17 mouse cellular contexts compared by ENCODE assay signal in genomic region chr4:57678991-57679457, GRCm38 (mm10). TPM values are rescaled to one million over a fixed set of nuclear protein-coding genes. Genes with fewer than 3 reads are reported as not detected.
A peak's percentile ranks its signal among the peaks of the same experiment; 100 is the strongest.
DNase-seq lines count a peak whose midpoint lies in the region; ATAC-seq and TF ChIP-seq lines count a peak whose summit lies in the region.
"Had no signal": no experiment of that assay in that cellular context is flagged by ENCODE, and none has a peak within 500 bp of the region (broad histone marks: within the 10 kb centered on the region; RNA-seq: fewer than 3 reads in every experiment).

No protein-coding gene starts in this region.

- H3K4me2 ChIP-seq in liver, postnatal 0 days (ENCODE audit: low read depth, low read length), result no peak overlapping the region
- no peak overlapping the region for H3K4me2 ChIP-seq in lung, embryonic 14.5 days
- H3K4me2 ChIP-seq in forebrain, embryonic 16.5 days (ENCODE audit: low read length), result no peak overlapping the region
- H3K4me2 ChIP-seq: heart, embryonic 15.5 days; neural tube, embryonic 15.5 days had no signal

- H3K27me3 ChIP-seq in liver, adult 2 months (ENCODE audit: control insufficient read depth, insufficient read depth, low read length), result peaks cover 2% of the 10 kb centered on the region; the same call in 1 of the 2 replicates
- no peaks in the 10 kb centered on the region for H3K27me3 ChIP-seq in liver, postnatal 0 days (ENCODE audit: insufficient read depth, low read length)
- no peaks in the 10 kb centered on the region for H3K27me3 ChIP-seq in lung, embryonic 14.5 days (ENCODE audit: insufficient read depth, low read length)
- no peaks in the 10 kb centered on the region for H3K27me3 ChIP-seq in forebrain, embryonic 16.5 days (replicated peaks; ENCODE audit: control insufficient read depth, insufficient read depth, low read length)
- H3K27me3 ChIP-seq: heart, embryonic 15.5 days; neural tube, embryonic 15.5 days had no signal

- 69% methylated on average over 9 of the region's 9 CpGs for WGBS in liver, adult 2 months
- 79% methylated on average over 9 of the region's 9 CpGs for WGBS in liver, postnatal 0 days (ENCODE audit: insufficient replicate concordance)
- 62% methylated on average over 9 of the region's 9 CpGs for WGBS in lung, embryonic 14.5 days
- WGBS in forebrain, embryonic 16.5 days, result 90% methylated on average over 9 of the region's 9 CpGs

- ATAC-seq in liver, postnatal 0 days, result no peak
- no peak for ATAC-seq in lung, embryonic 14.5 days (ENCODE audit: insufficient read depth)
- ATAC-seq in frontal cortex, adult (ENCODE audit: low TSS enrichment), result no peak
- ATAC-seq in forebrain, embryonic 16.5 days, result no peak

- H3K36me3 ChIP-seq in liver, adult 2 months (ENCODE audit: control insufficient read depth, insufficient read depth, low read length), result no peaks in the 10 kb centered on the region
- no peaks in the 10 kb centered on the region for H3K36me3 ChIP-seq in liver, postnatal 0 days (replicated peaks; ENCODE audit: insufficient read depth, low read length)
- 0 out of 2 replicates have a peak, but pooled peaks cover 2% of the 10 kb centered on the region for H3K36me3 ChIP-seq in lung, embryonic 14.5 days (ENCODE audit: insufficient read depth)
- H3K36me3 ChIP-seq in forebrain, embryonic 16.5 days (ENCODE audit: control insufficient read depth, insufficient read depth), result no peaks in the 10 kb centered on the region
- H3K36me3 ChIP-seq: neural tube, embryonic 15.5 days had no signal

- no peak for TF ChIP-seq EP300 in liver, postnatal 0 days (IDR thresholded peaks at IDR 0.05; ENCODE audit: low read depth)

- H3K4me1 ChIP-seq in liver, adult 2 months (ENCODE audit: control insufficient read depth, insufficient read depth, low read length), result peaks cover 2% of the 10 kb centered on the region
- H3K4me1 ChIP-seq in liver, postnatal 0 days (ENCODE audit: insufficient read depth), result peaks cover 9% of the 10 kb centered on the region
- H3K4me1 ChIP-seq in lung, embryonic 14.5 days (ENCODE audit: insufficient read depth), result peaks cover 10% of the 10 kb centered on the region; the same call in 1 of the 2 replicates
- H3K4me1 ChIP-seq in forebrain, embryonic 16.5 days (replicated peaks; ENCODE audit: control insufficient read depth, insufficient read depth, low read length), result peaks cover 3% of the 10 kb centered on the region

- no peaks in the 10 kb centered on the region for H3K9me3 ChIP-seq in liver, postnatal 0 days (ENCODE audit: low read length)
- no peaks in the 10 kb centered on the region for H3K9me3 ChIP-seq in lung, embryonic 14.5 days (ENCODE audit: low read depth, low read length)
- no peaks in the 10 kb centered on the region for H3K9me3 ChIP-seq in forebrain, embryonic 16.5 days (ENCODE audit: control insufficient read depth, low read length)
- H3K9me3 ChIP-seq: heart, embryonic 15.5 days; megakaryocyte, embryonic 14.5 days; neural tube, embryonic 15.5 days had no signal

- TF ChIP-seq CTCF in gastrocnemius, adult 2 months (IDR thresholded peaks at IDR 0.05), result no peak
- TF ChIP-seq CTCF in liver, adult 2 months (IDR thresholded peaks at IDR 0.05; ENCODE audit: low read depth, low read length), result no peak
- TF ChIP-seq CTCF in liver, postnatal 0 days (IDR thresholded peaks at IDR 0.05; ENCODE audit: low read depth), result no peak
- no peak for TF ChIP-seq CTCF in lung, embryonic 14.5 days (IDR thresholded peaks at IDR 0.05; ENCODE audit: low read depth)

- peak; percentile 41 for DNase-seq in gastrocnemius, adult 2 months
- DNase-seq in gastrocnemius, postnatal 10 days, result no peak
- DNase-seq in liver, adult 2 months (ENCODE audit: extremely low read depth, low read depth, low spot score), result no peak
- DNase-seq in liver, postnatal 0 days, result no peak
- peak; percentile 34 for DNase-seq in lung, embryonic 14.5 days
- DNase-seq in urinary bladder, adult 2 months (ENCODE audit: low spot score), result no peak
- DNase-seq: adrenal gland, adult 8-10 months; cerebellum, adult 9-11 months; embryo, embryonic 11 days; liver; right cerebral cortex, adult 18-20 months had no signal

- intact Hi-C loops in gastrocnemius, adult 2 months (cut with DNase I), result no loop called here

- no peaks in the 10 kb centered on the region for H3K79me2 ChIP-seq in liver, adult 2 months (ENCODE audit: control insufficient read depth, insufficient read depth, low read length)

- H3K27ac ChIP-seq in gastrocnemius, adult 2 months, result peak overlapping the region; percentile 81
- H3K27ac ChIP-seq in liver, adult 2 months (replicated peaks; ENCODE audit: insufficient read depth, low read depth, low read length), result peak overlapping the region; percentile 12; the same call in 1 of the 2 replicates
- no peak overlapping the region for H3K27ac ChIP-seq in liver, postnatal 0 days (ENCODE audit: low read depth)
- H3K27ac ChIP-seq in lung, embryonic 14.5 days (ENCODE audit: low read depth), result no peak overlapping the region
- H3K27ac ChIP-seq in forebrain, embryonic 16.5 days (ENCODE audit: low read length), result no peak overlapping the region
- H3K27ac ChIP-seq: heart, embryonic 15.5 days; neural tube, embryonic 15.5 days had no signal

- H3K9ac ChIP-seq in liver, adult 2 months (ENCODE audit: low read depth, low read length), result no peak overlapping the region
- no peak overlapping the region for H3K9ac ChIP-seq in liver, postnatal 0 days (replicated peaks)
- no peak overlapping the region for H3K9ac ChIP-seq in lung, embryonic 14.5 days
- H3K9ac ChIP-seq in forebrain, embryonic 16.5 days (replicated peaks; ENCODE audit: low read depth, low read length), result no peak overlapping the region
- H3K9ac ChIP-seq: heart, embryonic 15.5 days; neural tube, embryonic 15.5 days had no signal

- TF ChIP-seq POLR2A in liver, adult 2 months (IDR thresholded peaks at IDR 0.05; ENCODE audit: extremely low read depth, insufficient read depth, low read length), result no peak

- no peak overlapping the region for H3K4me3 ChIP-seq in gastrocnemius, adult 2 months
- H3K4me3 ChIP-seq in liver, adult 2 months (ENCODE audit: insufficient read depth, low read depth, low read length), result no peak overlapping the region
- H3K4me3 ChIP-seq in liver, postnatal 0 days (ENCODE audit: low read depth, low read length), result no peak overlapping the region
- no peak overlapping the region for H3K4me3 ChIP-seq in lung, embryonic 14.5 days (ENCODE audit: low read depth, low read length)
- no peak overlapping the region for H3K4me3 ChIP-seq in forebrain, embryonic 16.5 days (replicated peaks; ENCODE audit: low read length)
- H3K4me3 ChIP-seq: erythroblast, embryonic 14.5 days; heart, embryonic 15.5 days; megakaryocyte, embryonic 14.5 days; neural tube, embryonic 15.5 days had no signal

RNA-seq across cellular contexts. Expression of gene Akap2, which starts 38.4 kb away (rescaled TPM):
- 10 to 100 TPM; 28.3 to 42.6 TPM for total RNA-seq in gastrocnemius, adult 2 months (2021)
- 10 to 100 TPM; 35.9 to 43.1 TPM for total RNA-seq in gastrocnemius, postnatal 10 days (2021)
- 6.5 and 7.5 TPM in 2 replicates for total RNA-seq in liver, adult 2 months (2014; rRNA removed)
- 4.2 and 6.3 TPM in 2 replicates for polyA plus RNA-seq in liver, adult 2 months (2012; rRNA removed)
- polyA plus RNA-seq in liver, postnatal 0 days (2015; fragmentation: Nextera tagmentation; extraction: Ambion mirVana), result 1.9 and 2.0 TPM in 2 replicates
- 51.9 and 52.6 TPM in 2 replicates for polyA plus RNA-seq in lung, embryonic 14.5 days (2014; fragmentation: Nextera tagmentation; extraction: Ambion mirVana)
- polyA plus RNA-seq in urinary bladder, adult 2 months (2012; rRNA removed), result 37.8 and 49.2 TPM in 2 replicates
- 7.7 and 8.2 TPM in 2 replicates for polyA plus RNA-seq in forebrain, embryonic 16.5 days (2015; fragmentation: Nextera tagmentation; extraction: Ambion mirVana)

Comparison
In these comparisons a context has a peak if more than half of its experiments do, and no peak if none do; other contexts are left out.
1. DNase-seq: peak in gastrocnemius, adult 2 months (single experiment) and lung, embryonic 14.5 days (single experiment); none in gastrocnemius, postnatal 10 days (single experiment), liver, adult 2 months (single experiment), liver, postnatal 0 days (single experiment) and urinary bladder, adult 2 months (single experiment).
2. H3K27ac ChIP-seq: peak in gastrocnemius, adult 2 months (single experiment) and liver, adult 2 months (single experiment); none in liver, postnatal 0 days (single experiment), lung, embryonic 14.5 days (single experiment) and forebrain, embryonic 16.5 days (single experiment).